In the genomic region with DNA sequence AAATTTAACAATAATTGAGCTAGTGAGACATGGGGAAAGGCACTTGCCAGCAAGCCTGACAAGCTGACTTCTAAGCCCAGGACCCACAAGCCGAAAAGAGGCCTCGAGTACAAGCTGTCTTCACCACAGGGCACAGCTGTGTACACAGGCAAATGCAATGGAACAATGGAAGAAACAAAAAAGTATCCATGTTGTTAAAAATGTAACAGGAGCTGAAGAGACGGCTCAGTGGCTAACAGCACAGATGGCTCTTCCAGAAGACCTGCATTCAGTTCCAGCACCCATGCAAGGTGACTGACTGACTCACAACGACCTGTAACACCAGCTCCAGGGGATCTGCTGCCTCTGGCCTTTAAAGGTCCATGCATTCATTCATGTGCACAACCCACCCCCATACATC, we compare ENCODE assay signal across 25 mouse cellular contexts. TPM values are rescaled to one million over a fixed set of nuclear protein-coding genes. Genes with fewer than 3 reads are reported as not detected.
A peak's percentile ranks its signal among the peaks of the same experiment; 100 is the strongest.
DNase-seq lines count a peak whose midpoint lies in the region; ATAC-seq lines count a peak whose summit lies in the region.
"Had no signal": no experiment of that assay in that cellular context is flagged by ENCODE, and none has a peak within 500 bp of the region (broad histone marks: within the 10 kb centered on the region; RNA-seq: fewer than 3 reads in every experiment).

No protein-coding gene starts in this region.

- WGBS in limb, embryonic 10.5 days, result 84% methylated on average over 4 of the region's 4 CpGs

- H3K36me3 ChIP-seq in limb, embryonic 10.5 days, result 0 out of 2 replicates have a peak, but pooled peaks cover 9% of the 10 kb centered on the region
- H3K36me3 ChIP-seq: embryonic facial prominence, embryonic 12.5 days; midbrain, embryonic 13.5 days had no signal

- H3K27me3 ChIP-seq in limb, embryonic 10.5 days (ENCODE audit: low read depth, poor library complexity, severe bottlenecking), result no peaks in the 10 kb centered on the region
- H3K27me3 ChIP-seq: embryonic facial prominence, embryonic 12.5 days; liver, embryonic 13.5 days; megakaryocyte, embryonic 14.5 days; midbrain, embryonic 13.5 days; neural tube, embryonic 13.5 days had no signal

- H3K4me1 ChIP-seq in limb, embryonic 10.5 days, result no peaks in the 10 kb centered on the region
- H3K4me1 ChIP-seq: embryonic facial prominence, embryonic 12.5 days; neural tube, embryonic 13.5 days had no signal

- peak; percentile 28 for DNase-seq in cerebellum, adult 11-12 months
- no peak for DNase-seq in cerebellum, adult 8-10 months
- DNase-seq in frontal cortex, adult 2 months (ENCODE audit: extremely low spot score in 1 of 2, low spot score in 1 of 2), result no peak
- peak; percentile 82 for DNase-seq in brain, adult 2 months (ENCODE audit: low read depth, low spot score)
- DNase-seq in cerebellum, postnatal 10 days, result peak; percentile 23 to 36
- no peak for DNase-seq in limb, embryonic 10.5 days (ENCODE audit: low spot score)
- no peak for DNase-seq in c-Kit-positive CD71-positive TER-119-positive erythroid progenitor cells, embryonic 14.5 days (ENCODE audit: low spot score)
- DNase-seq: adrenal gland, postnatal 25 days; kidney, adult 9 months; kidney, postnatal 14 days; layer of hippocampus, postnatal 36 days; liver, embryonic 13.5 days; lung, adult 2 months; retina, postnatal 1 day; right cerebral cortex, postnatal 25 days; spleen, adult 18-20 months; thymus, postnatal 14 days had no signal

- no peak overlapping the region for H3K27ac ChIP-seq in limb, embryonic 10.5 days
- H3K27ac ChIP-seq: embryonic facial prominence, embryonic 12.5 days; liver, embryonic 13.5 days; midbrain, embryonic 13.5 days; neural tube, embryonic 13.5 days had no signal

- H3K4me3 ChIP-seq in limb, embryonic 10.5 days, result no peak overlapping the region
- H3K4me3 ChIP-seq: embryonic facial prominence, embryonic 12.5 days; liver, embryonic 13.5 days; megakaryocyte, embryonic 14.5 days; midbrain, embryonic 13.5 days; neural tube, embryonic 13.5 days had no signal

- H3K9me3 ChIP-seq in limb, embryonic 10.5 days (replicated peaks), result no peaks in the 10 kb centered on the region
- H3K9me3 ChIP-seq: embryonic facial prominence, embryonic 12.5 days; liver, embryonic 13.5 days; megakaryocyte, embryonic 14.5 days; midbrain, embryonic 13.5 days; neural tube, embryonic 13.5 days had no signal

- ATAC-seq in frontal cortex, adult (ENCODE audit: low TSS enrichment), result peak; percentile 53
- ATAC-seq: hindbrain, embryonic 16.5 days; intestine, embryonic 16.5 days; midbrain, embryonic 13.5 days had no signal

RNA-seq across cellular contexts. Expression of gene Scyl2, which starts 9.5 kb away (rescaled TPM):
- polyA plus RNA-seq in frontal cortex, adult 2 months (2012; rRNA removed), result 28.9 and 31.0 TPM in 2 replicates
- 6.6 and 9.0 TPM in 2 replicates for polyA plus RNA-seq in limb, embryonic 10.5 days (2016; fragmentation: Nextera tagmentation; extraction: Ambion mirVana)

RNA-seq across cellular contexts. Expression of gene Actr6, which starts 55.5 kb away (rescaled TPM):
- 18.3 and 19.1 TPM in 2 replicates for polyA plus RNA-seq in frontal cortex, adult 2 months (2012; rRNA removed)
- polyA plus RNA-seq in limb, embryonic 10.5 days (2016; fragmentation: Nextera tagmentation; extraction: Ambion mirVana), result 33.9 and 34.2 TPM in 2 replicates

RNA-seq across cellular contexts. Expression of gene Slc17a8, which starts 55.6 kb away (rescaled TPM):
- polyA plus RNA-seq in frontal cortex, adult 2 months (2012; rRNA removed), result 0.57 and 0.60 TPM in 2 replicates
- not detected in 2 replicates for polyA plus RNA-seq in limb, embryonic 10.5 days (2016; fragmentation: Nextera tagmentation; extraction: Ambion mirVana)
- polyA plus RNA-seq: heart, postnatal 0 days; lung, adult 2 months had no signal

Comparison
In these comparisons a context has a peak if more than half of its experiments do, and no peak if none do; other contexts are left out.
1. DNase-seq: peak in cerebellum, adult 11-12 months (single experiment), brain, adult 2 months (single experiment) and cerebellum, postnatal 10 days (2 of 2); none in cerebellum, adult 8-10 months (single experiment), frontal cortex, adult 2 months (0 of 2), limb, embryonic 10.5 days (single experiment) and c-Kit-positive CD71-positive TER-119-positive erythroid progenitor cells, embryonic 14.5 days (single experiment).